Comparison of ENCODE assay signal across 9 mouse cellular contexts in the genomic region with DNA sequence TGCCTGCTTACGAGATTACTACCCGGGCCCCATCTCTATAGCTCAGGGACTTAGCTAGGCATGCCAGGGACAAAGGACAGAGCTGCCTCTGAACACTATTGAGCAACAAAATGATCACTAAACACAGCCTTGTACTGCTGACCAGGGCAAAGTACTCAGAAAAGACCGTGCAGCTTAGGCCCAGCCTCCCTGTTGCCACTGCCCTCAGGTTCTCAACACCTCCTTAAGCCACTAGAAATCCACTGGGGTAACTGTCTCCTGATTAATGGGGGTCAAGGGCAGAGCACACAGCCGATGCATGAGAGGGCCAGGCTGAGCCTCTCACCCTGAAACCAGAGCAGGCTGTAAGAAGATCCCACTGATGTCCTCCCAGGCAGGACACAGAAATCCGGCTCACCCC. TPM values are rescaled to one million over a fixed set of nuclear protein-coding genes. Genes with fewer than 3 reads are reported as not detected.
DNase-seq lines count a peak whose midpoint lies in the region; ATAC-seq lines count a peak whose summit lies in the region.
"Had no signal": no experiment of that assay in that cellular context is flagged by ENCODE, and none has a peak within 500 bp of the region (broad histone marks: within the 10 kb centered on the region; RNA-seq: fewer than 3 reads in every experiment).

No protein-coding gene starts in this region.

- H3K27ac ChIP-seq in midbrain, embryonic 13.5 days, result no peak overlapping the region; the same call in 1 of the 2 replicates
- H3K27ac ChIP-seq in midbrain, embryonic 15.5 days, result no peak overlapping the region

- 49% methylated on average over 5 of the region's 5 CpGs for WGBS in midbrain, embryonic 13.5 days
- WGBS in midbrain, embryonic 15.5 days, result 52% methylated on average over 5 of the region's 5 CpGs

- H3K4me3 ChIP-seq in midbrain, embryonic 13.5 days (replicated peaks), result no peak overlapping the region
- H3K4me3 ChIP-seq in midbrain, embryonic 15.5 days, result no peak overlapping the region

- H3K27me3 ChIP-seq in midbrain, embryonic 13.5 days, result no peaks in the 10 kb centered on the region
- no peaks in the 10 kb centered on the region for H3K27me3 ChIP-seq in midbrain, embryonic 15.5 days (replicated peaks)

- ATAC-seq in frontal cortex, adult (ENCODE audit: low TSS enrichment), result peak; percentile 7; the same call in 1 of the 2 replicates
- no peak for ATAC-seq in midbrain, embryonic 13.5 days
- no peak for ATAC-seq in midbrain, embryonic 15.5 days (replicated peaks)

- H3K36me3 ChIP-seq in midbrain, embryonic 13.5 days, result peaks cover 18% of the 10 kb centered on the region
- H3K36me3 ChIP-seq in midbrain, embryonic 15.5 days (replicated peaks), result peaks cover 10% of the 10 kb centered on the region; the same call in 1 of the 2 replicates

- H3K9ac ChIP-seq in midbrain, embryonic 13.5 days (replicated peaks), result 0 out of 2 replicates have a peak overlapping the region, but pooled peaks have one; percentile 17
- no peak overlapping the region for H3K9ac ChIP-seq in midbrain, embryonic 15.5 days

- H3K4me1 ChIP-seq in midbrain, embryonic 13.5 days (replicated peaks), result peaks cover 20% of the 10 kb centered on the region
- H3K4me1 ChIP-seq in midbrain, embryonic 15.5 days, result peaks cover 7% of the 10 kb centered on the region; the same call in 1 of the 2 replicates

- no peak overlapping the region for H3K4me2 ChIP-seq in midbrain, embryonic 13.5 days (replicated peaks)
- H3K4me2 ChIP-seq in midbrain, embryonic 15.5 days, result no peak overlapping the region

- no peak for DNase-seq in frontal cortex, postnatal 14 days (ENCODE audit: low spot score in 2 of 2)
- DNase-seq in kidney, postnatal 14 days, result peak; percentile 61
- DNase-seq in yolk sac, embryonic 10.5 days (ENCODE audit: low spot score), result peak; percentile 78
- DNase-seq in urinary bladder, postnatal 36 days (ENCODE audit: low spot score in 2 of 2), result no peak
- DNase-seq in ovary, postnatal 14 days (ENCODE audit: low spot score), result no peak
- DNase-seq: lung, postnatal 10 days had no signal

- H3K9me3 ChIP-seq in midbrain, embryonic 13.5 days, result no peaks in the 10 kb centered on the region
- no peaks in the 10 kb centered on the region for H3K9me3 ChIP-seq in midbrain, embryonic 15.5 days

RNA-seq across cellular contexts. Expression of gene Ern1, which starts 26.8 kb away (rescaled TPM):
- polyA plus RNA-seq in midbrain, embryonic 13.5 days (2015; fragmentation: Nextera tagmentation; extraction: Ambion mirVana), result 6.5 and 6.7 TPM in 2 replicates
- 6.0 and 7.6 TPM in 2 replicates for polyA plus RNA-seq in midbrain, embryonic 15.5 days (2015; fragmentation: Nextera tagmentation; extraction: Ambion mirVana)

Comparison
In these comparisons a context has a peak if more than half of its experiments do, and no peak if none do; other contexts are left out.
1. DNase-seq: peak in kidney, postnatal 14 days (single experiment) and yolk sac, embryonic 10.5 days (single experiment); none in frontal cortex, postnatal 14 days (0 of 2), urinary bladder, postnatal 36 days (0 of 2) and ovary, postnatal 14 days (single experiment).